Mouse (Mus musculus) frontal cortex, postnatal 25 days (tissue): ENCODE data around the gene Crybb1.

Experiments used
- DNase-seq, 2 experiments: peaks; one replicate each; pipeline ENCODE4 v3.0.0; 2022; ENCODE audit warnings: low spot score in 2 of 2

The Crybb1 gene

DNA sequence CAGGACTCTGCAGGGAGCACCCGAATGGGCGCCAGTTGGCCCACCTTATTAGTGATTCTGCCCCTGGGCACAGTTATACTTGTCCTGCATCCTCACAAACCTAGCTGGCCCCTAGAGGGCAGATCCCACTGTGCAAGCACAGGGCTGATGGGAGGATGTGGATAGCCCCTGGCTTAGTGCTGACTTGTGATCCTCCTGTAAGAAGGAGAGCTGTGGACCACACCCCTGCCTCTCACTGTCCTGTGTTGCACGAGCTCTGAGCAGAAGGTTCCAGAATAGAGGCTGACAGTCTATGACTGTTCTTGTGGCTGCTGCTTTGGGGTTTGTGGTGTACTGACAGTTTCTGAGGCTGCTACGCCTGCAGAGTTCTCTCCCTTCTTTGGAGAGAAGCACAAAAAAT lies 46.1 kb downstream of the Crybb1 start:
- no peak for DNase-seq

DNA sequence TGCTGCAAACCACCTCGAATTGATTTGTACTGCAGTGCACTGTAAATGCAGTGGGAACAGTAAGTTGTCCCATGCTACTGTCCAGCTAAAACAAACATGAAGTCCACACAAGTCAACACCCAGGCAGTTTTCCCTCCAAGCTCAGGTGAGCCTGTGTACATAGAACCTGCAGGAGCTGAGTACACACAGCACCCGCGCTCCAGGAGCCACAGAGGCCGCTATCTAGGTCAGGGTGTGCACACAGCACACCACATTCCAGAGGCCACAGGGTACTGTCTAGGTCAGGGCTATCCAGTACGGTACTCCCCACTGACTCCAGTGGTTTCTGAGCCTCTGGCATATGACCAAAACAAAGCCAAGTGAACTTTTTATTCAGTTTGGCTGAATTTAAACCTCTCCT lies 46.7 kb downstream of the Crybb1 start:
- DNase-seq: no peak

DNA sequence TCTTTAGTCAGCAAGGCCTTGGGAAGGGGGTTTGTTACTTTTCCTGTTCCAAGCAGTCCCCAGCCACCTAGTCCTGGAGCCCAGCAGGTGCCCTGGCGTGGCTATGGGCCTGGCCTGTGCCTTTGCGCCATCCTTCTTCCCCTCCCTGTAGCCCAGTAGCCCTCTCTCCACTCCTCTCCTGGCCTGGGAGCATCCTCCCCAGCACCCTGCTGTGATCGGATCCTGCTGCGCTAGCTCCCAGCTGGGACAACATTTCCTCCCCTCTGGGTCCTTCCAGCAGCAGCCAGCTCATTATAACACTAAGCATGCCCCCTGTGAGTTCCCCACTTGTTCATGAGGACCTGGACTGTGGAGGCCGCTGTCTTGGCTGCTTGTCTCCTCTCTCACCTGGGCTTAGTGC lies 50.2 kb downstream of the Crybb1 start:
- no peak for DNase-seq

DNA sequence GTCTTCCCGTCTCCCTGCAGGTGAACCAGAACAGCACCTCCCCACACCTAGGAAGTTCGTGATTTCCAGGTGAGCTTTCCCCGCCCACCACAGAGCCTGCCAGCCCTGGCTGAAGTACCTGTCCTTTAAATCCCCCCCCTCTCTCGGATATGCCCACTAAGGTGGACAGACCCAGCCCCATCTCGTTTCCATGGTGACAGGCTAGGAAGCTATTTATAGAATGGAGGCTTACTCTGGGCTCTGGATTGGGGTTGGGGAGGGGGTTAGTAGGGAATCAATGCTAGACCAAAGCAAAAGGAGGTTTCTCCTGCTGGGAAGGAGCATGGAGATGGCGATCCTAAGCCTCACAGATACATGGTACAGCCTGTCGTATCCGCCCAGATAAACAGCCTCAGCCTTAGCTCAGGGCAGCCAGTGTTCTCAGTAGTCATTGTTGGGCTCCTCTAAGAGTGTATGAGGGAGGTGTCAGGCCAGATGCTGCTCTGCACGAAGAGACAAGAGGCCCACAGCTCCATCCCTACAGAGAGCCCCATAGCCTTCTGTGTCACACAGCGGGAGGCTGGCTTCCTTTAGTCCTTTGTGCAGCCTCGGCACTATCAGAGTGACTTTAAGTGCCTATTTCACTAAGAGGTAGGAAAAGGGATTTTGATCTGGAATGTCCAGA lies 57.7 kb downstream of the Crybb1 start:
- DNase-seq: no peak

DNA sequence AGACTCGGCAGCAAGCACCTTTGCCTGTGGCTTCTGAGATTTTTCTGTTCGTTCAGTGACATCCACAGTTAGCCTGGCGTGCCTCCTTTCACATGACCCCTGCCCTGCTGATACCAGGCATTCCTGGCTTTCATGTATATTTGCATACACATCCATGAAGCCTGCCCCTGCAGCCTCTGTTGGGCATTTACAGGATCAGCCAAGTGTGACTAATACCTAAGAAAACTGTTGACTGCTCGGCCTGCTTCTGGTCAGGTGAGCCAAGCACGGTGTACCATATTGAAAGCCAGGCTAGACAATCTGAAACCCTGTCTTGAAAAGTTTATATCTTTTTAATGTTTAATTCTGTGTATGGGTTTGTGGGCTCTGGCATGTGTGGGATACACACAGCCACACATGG lies 60.9 kb downstream of the Crybb1 start:
- no peak for DNase-seq

DNA sequence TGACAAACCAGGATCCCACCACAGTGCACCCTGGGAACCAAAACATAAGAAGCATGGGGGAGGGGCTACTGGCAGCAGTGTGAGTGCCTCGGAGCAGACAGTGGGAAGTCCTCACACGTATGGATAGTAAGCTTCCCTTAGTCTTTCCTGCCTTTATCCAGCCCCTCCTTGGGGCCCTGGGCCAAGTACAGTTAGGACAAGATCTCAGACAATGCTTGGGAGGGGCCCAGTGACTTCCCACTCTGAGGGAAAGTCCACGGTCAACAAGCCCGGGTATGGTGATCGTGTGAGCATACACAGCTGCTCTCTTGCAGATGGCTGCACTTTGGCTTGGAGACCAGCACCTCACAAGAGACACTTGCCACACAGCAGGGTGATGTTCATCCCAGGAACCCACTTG lies 61.7 kb downstream of the Crybb1 start:
- no peak for DNase-seq
